Mouse (Mus musculus) liver, embryonic 15.5 days (tissue): ENCODE data around the gene Prkrip1. TPM values are rescaled to one million over a fixed set of nuclear protein-coding genes. Genes with fewer than 3 reads are reported as not detected.
"Not testable (repeated sequence)": the region's sequence is repeated elsewhere in the genome, so short reads cannot be mapped to it uniquely, and the experiment has no call there.

Experiments used
- ATAC-seq: fragments of 200-750 bp; cut with Nextera tagmentation; 2 replicates; pipeline ENCODE4 v1.8.0; 2017; ENCODE audit warnings: moderate number of reproducible peaks, mild to moderate bottlenecking, moderate library complexity; ENCODE audit not compliant: insufficient read depth
- H3K27ac ChIP-seq: fragments of 300-500 bp; sonication (generic); replicated peaks from 2 replicates; pipeline ENCODE4 v1.5.1; 2015; ENCODE audit warnings: mild to moderate bottlenecking, inconsistent platforms
- H3K27me3 ChIP-seq: fragments of 300-500 bp; sonication (generic); 2 replicates; pipeline ENCODE4 v1.6.1; 2015; ENCODE audit warnings: mild to moderate bottlenecking, inconsistent platforms
- H3K36me3 ChIP-seq: fragments of 300-500 bp; sonication (generic); replicated peaks from 2 replicates; pipeline ENCODE4 v1.6.1; 2015; ENCODE audit warnings: moderate library complexity, mild to moderate bottlenecking, inconsistent platforms
- H3K4me1 ChIP-seq: fragments of 300-500 bp; sonication (generic); replicated peaks from 2 replicates; pipeline ENCODE4 v1.6.1; 2015; ENCODE audit warnings: inconsistent platforms
- H3K4me2 ChIP-seq: fragments of 300-500 bp; sonication (generic); 2 replicates; pipeline ENCODE4 v1.6.1; 2015; ENCODE audit warnings: moderate library complexity, mild to moderate bottlenecking, inconsistent platforms
- H3K4me3 ChIP-seq: fragments of 300-500 bp; sonication (generic); replicated peaks from 2 replicates; pipeline ENCODE4 v1.5.1; 2015; ENCODE audit warnings: mild to moderate bottlenecking, inconsistent platforms
- H3K9ac ChIP-seq: fragments of 300-500 bp; sonication (generic); 2 replicates; pipeline ENCODE4 v1.6.1; 2015; ENCODE audit warnings: moderate library complexity, mild to moderate bottlenecking, inconsistent platforms
- H3K9me3 ChIP-seq: fragments of 300-500 bp; sonication (generic); replicated peaks from 2 replicates; pipeline ENCODE4 v1.6.1; 2016; ENCODE audit warnings: inconsistent platforms
- WGBS: fragments of 180-500 bp; shearing (Covaris S2); methylation state at CpG from one replicate; pipeline ENCODE4 v1.1.7; 2015; ENCODE audit warnings: mixed read lengths; ENCODE audit not compliant: insufficient replicate concordance; 5-methylcytosine and 5-hydroxymethylcytosine counted together
- polyA plus RNA-seq: library from polyadenylated mRNA; unstranded; fragments of >200 nt; fragmentation: Nextera tagmentation; extraction: Ambion mirVana; gene quantifications from 2 replicates; pipeline ENCODE4 v1.2.1, GENCODE M21; 2015

Prkrip1 gene
- polyA plus RNA-seq, 1 experiment from 2014 or later = 22.5 TPM

DNA sequence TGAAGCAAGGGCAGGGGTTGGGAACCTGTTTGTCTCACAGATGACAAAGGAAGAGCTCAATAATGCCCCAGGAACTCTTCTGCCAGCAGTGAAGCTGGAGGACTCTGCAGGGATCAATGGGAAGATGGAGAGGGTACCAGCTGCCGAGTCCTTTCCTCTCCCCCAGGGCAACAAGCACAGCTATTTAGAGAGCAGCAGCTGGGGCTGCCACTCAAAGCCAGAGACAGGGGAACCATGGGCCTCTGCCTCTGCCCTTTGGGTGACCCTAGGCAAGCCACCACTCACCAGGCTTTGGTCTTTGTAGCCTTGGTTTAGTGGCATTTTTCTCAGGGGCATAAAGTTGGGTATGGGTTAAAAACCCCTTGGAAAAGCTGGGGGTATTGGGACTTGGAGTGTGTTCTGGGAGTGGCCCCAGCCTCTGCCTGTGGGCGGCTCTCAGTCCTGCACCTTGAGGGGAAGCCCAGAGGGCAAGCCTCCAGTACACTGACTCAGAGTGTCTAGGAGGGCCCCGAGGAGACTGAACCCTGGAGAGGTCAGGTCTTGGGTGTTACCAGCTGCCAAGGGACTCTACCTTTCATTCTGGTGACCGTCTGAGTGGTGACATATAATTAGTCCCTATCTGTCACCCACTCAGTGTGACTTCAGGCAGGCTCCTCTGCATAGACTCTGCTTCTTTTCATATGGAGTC is 31.7 kb upstream of the Prkrip1 start:
- Histone ChIP-seq H3K27me3 (peaks cover 8% of the 10 kb centered on the region), H3K4me3 (no peak overlapping the region), H3K9ac (no peak overlapping the region), H3K36me3 (0 out of 2 replicates have a peak, but pooled peaks cover 4% of the 10 kb centered on the region), H3K4me2 (no peak overlapping the region), H3K27ac (no peak overlapping the region), H3K9me3 (no peaks in the 10 kb centered on the region), H3K4me1 (no peaks in the 10 kb centered on the region)
- ATAC-seq = no peak
- WGBS = 63% methylated on average over 4 of the region's 4 CpGs

GRCm38 (mm10) chr5:136226246-136226876 is 27.6 kb upstream of the Prkrip1 start:
- 32% methylated on average over 7 of the region's 7 CpGs for WGBS
- no peak overlapping the region for H3K9ac ChIP-seq
- H3K4me3 ChIP-seq = no peak overlapping the region
- H3K9me3 ChIP-seq = no peaks in the 10 kb centered on the region
- H3K4me2 ChIP-seq = no peak overlapping the region
- no peaks in the 10 kb centered on the region for H3K27me3 ChIP-seq
- no peaks in the 10 kb centered on the region for H3K4me1 ChIP-seq
- no peak overlapping the region for H3K27ac ChIP-seq
- no peaks in the 10 kb centered on the region for H3K36me3 ChIP-seq
- no peak for ATAC-seq

DNA sequence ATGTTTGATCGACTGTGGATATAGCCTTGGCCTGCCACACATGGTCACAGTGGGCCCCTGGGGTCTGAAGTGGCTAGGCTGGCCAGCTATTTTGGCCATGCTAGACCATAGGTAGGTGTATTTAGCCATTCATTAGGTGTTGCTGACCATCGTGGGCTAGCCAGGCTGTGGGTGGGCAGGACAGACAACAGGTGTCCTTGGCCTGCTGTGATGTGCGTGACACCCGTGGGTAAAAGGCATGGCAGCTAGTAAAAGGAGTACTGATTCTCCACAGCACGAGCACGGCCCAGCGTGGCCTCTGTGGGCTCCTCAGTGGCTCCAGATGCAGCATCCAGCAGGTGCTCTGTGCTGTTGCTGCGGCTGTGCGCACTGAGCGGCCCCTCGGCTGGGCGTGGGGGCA is 19.8 kb upstream of the Prkrip1 start:
- Histone ChIP-seq H3K9ac (no peak overlapping the region), H3K9me3 (no peaks in the 10 kb centered on the region), H3K4me2 (no peak overlapping the region), H3K36me3 (no peaks in the 10 kb centered on the region), H3K27me3 (no peaks in the 10 kb centered on the region), H3K27ac (no peak overlapping the region), H3K4me1 (no peaks in the 10 kb centered on the region), H3K4me3 (no peak overlapping the region)
- WGBS = 73% methylated on average over 12 of the region's 12 CpGs
- ATAC-seq = no peak

- Histone ChIP-seq H3K4me3 (no peak overlapping the region), H3K9me3 (no peaks in the 10 kb centered on the region), H3K36me3 (no peaks in the 10 kb centered on the region), H3K27me3 (no peaks in the 10 kb centered on the region), H3K9ac (no peak overlapping the region), H3K27ac (no peak overlapping the region), H3K4me1 (no peaks in the 10 kb centered on the region), H3K4me2 (no peak overlapping the region)
- WGBS = 28% methylated on average over 4 of the region's 4 CpGs
- ATAC-seq = no peak
These were observed 19.2 kb upstream of the Prkrip1 start for GRCm38 (mm10) chr5:136217932-136218381.

- no peak for ATAC-seq
- H3K27me3 ChIP-seq = no peaks in the 10 kb centered on the region
- no peaks in the 10 kb centered on the region for H3K4me1 ChIP-seq
- no peak overlapping the region for H3K4me3 ChIP-seq
- no peak overlapping the region for H3K4me2 ChIP-seq
- no peaks in the 10 kb centered on the region for H3K9me3 ChIP-seq
- 65% methylated on average over 18 of the region's 18 CpGs for WGBS
- 0 out of 2 replicates have a peak overlapping the region, but pooled peaks have one; percentile 24 for H3K27ac ChIP-seq
- no peaks in the 10 kb centered on the region for H3K36me3 ChIP-seq
- H3K9ac ChIP-seq = no peak overlapping the region
These were observed 18.4 kb upstream of the Prkrip1 start for GRCm38 (mm10) chr5:136217004-136217665.

DNA sequence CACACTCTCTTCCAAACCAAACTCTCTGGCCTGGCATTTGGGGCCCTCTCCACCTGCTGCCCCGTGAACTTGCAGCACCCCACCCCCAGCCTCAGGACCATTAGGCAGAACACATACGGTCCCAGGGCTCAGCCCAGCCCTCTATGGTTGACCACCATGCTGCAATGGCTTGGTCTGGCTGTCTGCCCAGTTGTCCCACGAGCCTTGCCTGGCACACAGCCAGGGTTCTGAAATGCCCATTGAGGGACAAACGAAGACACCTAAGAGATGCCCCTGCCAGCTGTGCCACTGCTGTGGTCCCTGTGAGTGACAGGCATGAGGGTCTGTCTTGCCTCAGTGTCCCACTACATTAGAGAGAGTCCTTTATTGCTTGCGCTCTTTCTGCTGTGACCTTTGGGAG is 17.2 kb upstream of the Prkrip1 start:
- H3K27ac ChIP-seq = no peak overlapping the region
- H3K4me3 ChIP-seq = no peak overlapping the region
- H3K36me3 ChIP-seq = no peaks in the 10 kb centered on the region
- H3K27me3 ChIP-seq = no peaks in the 10 kb centered on the region
- H3K4me2 ChIP-seq = no peak overlapping the region
- H3K9ac ChIP-seq = no peak overlapping the region
- 71% methylated on average over 5 of the region's 5 CpGs for WGBS
- no peaks in the 10 kb centered on the region for H3K4me1 ChIP-seq
- H3K9me3 ChIP-seq = no peaks in the 10 kb centered on the region
- no peak for ATAC-seq

DNA sequence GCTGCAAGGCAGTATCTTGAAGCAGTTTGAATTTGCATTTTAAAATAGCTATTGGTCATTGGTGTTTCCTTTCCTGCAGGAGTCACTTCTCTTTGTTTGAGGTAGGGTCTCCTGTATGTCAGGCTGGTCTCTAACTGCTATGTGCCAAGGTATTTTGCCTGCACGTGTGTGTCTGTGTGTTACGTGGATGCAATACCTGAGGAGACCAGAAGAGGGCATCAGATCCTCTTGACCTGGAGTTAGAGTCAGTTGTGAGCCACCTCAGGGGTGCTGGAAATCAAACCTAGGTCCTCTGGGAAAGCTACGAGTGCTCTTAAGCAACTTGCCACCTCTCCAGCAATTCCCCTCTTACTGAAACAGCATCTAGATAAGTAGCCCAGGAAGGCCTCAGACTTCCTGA is 16.4 kb upstream of the Prkrip1 start:
- Histone ChIP-seq H3K27ac (no peak overlapping the region), H3K9ac (no peak overlapping the region), H3K27me3 (no peaks in the 10 kb centered on the region), H3K9me3 (no peaks in the 10 kb centered on the region), H3K4me1 (no peaks in the 10 kb centered on the region), H3K4me3 (no peak overlapping the region), H3K4me2 (no peak overlapping the region), H3K36me3 (no peaks in the 10 kb centered on the region)
- 71% methylated on average over 3 of the region's 3 CpGs for WGBS
- no peak for ATAC-seq

DNA sequence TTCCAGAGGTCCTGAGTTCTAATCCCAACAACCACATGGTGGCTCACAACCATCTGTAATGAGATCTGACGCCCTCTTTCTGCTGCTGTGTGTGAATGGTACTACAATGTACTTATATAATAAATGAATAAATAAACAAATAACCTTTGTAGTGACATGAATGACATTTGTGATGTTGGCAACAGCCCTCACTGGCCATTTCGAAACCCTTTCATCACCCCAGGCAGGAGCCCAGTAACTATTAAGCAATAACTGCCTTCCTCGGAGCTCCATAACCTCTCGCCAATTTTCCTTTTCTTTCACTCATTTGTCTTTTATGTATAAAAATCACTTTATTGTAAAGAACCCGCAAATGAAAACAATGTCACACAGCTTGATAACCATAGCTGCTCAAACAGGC is 15.0 kb upstream of the Prkrip1 start:
- Histone ChIP-seq H3K4me1 (no peaks in the 10 kb centered on the region), H3K27me3 (no peaks in the 10 kb centered on the region), H3K36me3 (no peaks in the 10 kb centered on the region), H3K27ac (no peak overlapping the region; the same call in 1 of the 2 replicates), H3K4me2 (no peak overlapping the region), H3K4me3 (no peak overlapping the region), H3K9me3 (no peaks in the 10 kb centered on the region), H3K9ac (no peak overlapping the region)
- WGBS = 53% methylated on average over 5 of the region's 5 CpGs
- no peak for ATAC-seq

DNA sequence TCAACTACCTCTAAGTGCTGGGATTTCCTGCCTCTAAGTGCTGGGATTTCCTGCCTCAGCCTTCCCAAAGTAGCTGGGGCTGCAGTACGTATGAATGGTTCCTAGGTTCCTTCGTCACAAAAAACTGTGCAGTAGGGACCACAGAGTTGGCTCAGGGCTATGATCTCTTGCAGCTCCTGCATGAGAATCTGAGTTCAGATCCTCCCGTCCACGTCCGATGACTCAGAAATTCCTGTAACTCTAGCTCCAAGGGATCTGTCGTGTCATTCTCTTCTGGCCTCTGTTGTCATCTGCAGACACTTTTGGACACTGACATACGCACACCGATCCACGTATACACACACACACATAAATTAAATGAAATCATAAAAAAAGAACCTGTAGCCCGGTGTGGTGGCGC is 14.0 kb upstream of the Prkrip1 start:
- H3K4me1 ChIP-seq = no peaks in the 10 kb centered on the region
- H3K36me3 ChIP-seq = no peaks in the 10 kb centered on the region
- WGBS = 70% methylated on average over 11 of the region's 11 CpGs
- H3K27me3 ChIP-seq = no peaks in the 10 kb centered on the region
- no peaks in the 10 kb centered on the region for H3K9me3 ChIP-seq
- no peak overlapping the region for H3K9ac ChIP-seq
- no peak for ATAC-seq
- no peak overlapping the region for H3K4me2 ChIP-seq
- H3K27ac ChIP-seq = no peak overlapping the region
- no peak overlapping the region for H3K4me3 ChIP-seq

DNA sequence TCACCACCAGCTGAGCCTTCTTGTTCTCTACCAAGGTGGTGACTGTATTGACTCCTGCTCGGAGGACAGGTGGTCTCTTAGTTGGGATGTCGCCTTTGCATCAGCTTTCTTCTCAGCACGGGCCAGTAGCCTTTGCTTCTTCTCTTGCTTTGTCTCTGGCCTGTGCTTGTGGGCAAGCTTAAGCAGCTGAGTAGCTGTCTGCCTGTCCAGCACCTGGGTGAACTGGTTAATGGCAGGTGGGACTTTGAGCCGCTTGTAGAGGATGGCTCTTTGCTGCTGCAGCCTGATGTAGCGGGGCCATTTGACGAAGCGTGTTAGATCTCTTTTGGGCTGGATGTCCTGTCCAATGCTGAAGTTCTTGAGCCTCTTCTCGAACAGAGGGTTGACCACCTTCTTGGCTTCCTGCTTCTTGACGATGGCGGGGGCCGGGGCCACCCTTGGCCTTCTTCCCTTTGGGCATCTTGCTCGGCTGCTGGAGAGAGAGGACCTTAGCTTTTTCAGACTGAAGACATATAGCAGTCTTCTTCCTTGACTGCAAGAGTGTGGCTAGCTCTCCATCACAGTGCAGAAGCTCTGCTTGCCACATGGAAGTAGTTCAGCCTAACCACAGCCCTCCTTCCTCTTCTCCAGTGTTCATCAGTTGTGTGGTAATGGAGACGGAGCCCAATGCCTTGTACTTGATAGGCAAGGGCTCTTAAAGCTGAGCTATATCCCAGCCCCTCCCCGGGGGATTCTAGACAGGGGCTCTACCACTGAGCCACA is 12.8 kb upstream of the Prkrip1 start:
- H3K9ac ChIP-seq, H3K9me3 ChIP-seq, ATAC-seq, H3K4me1 ChIP-seq, H3K4me3 ChIP-seq, H3K27me3 ChIP-seq, H3K36me3 ChIP-seq, H3K4me2 ChIP-seq: not testable (repeated sequence)
- 60% methylated on average over 14 of the region's 14 CpGs for WGBS
- H3K27ac ChIP-seq = peak overlapping the region; percentile 45; the same call in 1 of the 2 replicates

DNA sequence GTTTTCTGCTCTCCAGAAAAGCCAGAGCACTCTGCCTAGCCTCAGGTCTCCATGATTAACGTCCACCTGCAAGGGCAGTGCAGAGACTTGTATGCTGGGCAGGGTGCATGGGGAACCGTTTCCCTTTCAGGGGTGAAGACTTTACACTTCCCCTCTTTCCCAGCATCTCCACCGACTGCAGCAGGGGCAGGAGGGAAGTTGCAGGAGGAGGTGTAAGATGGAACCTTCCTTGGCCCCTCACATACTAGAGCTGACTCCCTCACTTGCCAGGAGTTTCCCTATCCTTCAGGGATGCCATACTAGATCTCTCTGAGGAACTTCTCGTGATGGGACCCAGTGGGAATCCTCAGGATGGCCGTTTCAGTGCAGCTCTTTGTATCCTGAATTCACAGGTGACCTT is 11.8 kb upstream of the Prkrip1 start:
- Histone ChIP-seq H3K36me3 (no peaks in the 10 kb centered on the region), H3K4me3 (no peak overlapping the region)
- WGBS = 33% methylated on average over 5 of the region's 5 CpGs

More for the DNA sequence above, 11.8 kb upstream of the Prkrip1 start:
- H3K9me3 ChIP-seq = no peaks in the 10 kb centered on the region
- no peak overlapping the region for H3K27ac ChIP-seq
- H3K9ac ChIP-seq = no peak overlapping the region
- ATAC-seq = no peak
- no peak overlapping the region for H3K4me2 ChIP-seq
- no peaks in the 10 kb centered on the region for H3K4me1 ChIP-seq
- no peaks in the 10 kb centered on the region for H3K27me3 ChIP-seq
